Mouse (Mus musculus): ENCODE results near the gene Tbc1d17. TPM values are rescaled to one million over a fixed set of nuclear protein-coding genes. Genes with fewer than 3 reads are reported as not detected.
A peak's percentile ranks its signal among the peaks of the same experiment; 100 is the strongest.

Tbc1d17 gene
- total RNA-seq, 1 experiment from 2014 or later = 21.6 TPM

DNA sequence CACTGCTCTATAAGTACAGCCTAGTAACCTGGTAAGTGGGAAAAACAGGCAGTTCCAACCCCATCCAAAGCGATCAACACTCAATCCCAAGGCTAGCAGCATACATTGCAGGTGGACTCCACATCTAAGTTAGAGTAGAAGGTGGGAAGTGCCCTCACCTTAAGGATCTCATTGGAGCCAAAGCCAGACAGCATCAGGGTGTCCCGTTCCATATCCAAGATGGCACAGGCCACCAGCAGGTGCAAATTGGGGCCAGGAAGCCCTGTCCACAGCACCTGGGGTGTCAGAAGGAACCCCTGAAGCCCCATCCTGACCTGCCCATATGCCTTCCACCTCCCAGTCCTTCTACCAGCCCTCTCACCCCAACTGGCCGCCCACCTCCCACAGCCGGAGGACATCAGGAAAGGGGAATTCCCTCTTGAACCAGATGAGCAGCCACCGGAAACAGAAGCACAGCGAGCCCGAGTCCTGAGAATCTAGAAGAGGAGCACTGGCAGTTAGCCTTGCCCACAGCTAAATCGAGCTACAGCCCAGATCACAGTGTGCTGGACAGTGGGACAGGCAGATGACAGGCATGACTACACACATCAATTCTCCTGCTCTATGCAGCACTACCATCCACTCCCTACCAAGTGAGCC, 6.9 kb downstream of the Tbc1d17 start:
- ATAC-seq (replicated peaks in 1 of 2; ENCODE audit: insufficient read depth in 1 of 2, low FRiP score in 2 of 2, low TSS enrichment in 1 of 2, low read depth in 1 of 2, poor library complexity in 2 of 2, severe bottlenecking in 2 of 2) = no peak

DNA sequence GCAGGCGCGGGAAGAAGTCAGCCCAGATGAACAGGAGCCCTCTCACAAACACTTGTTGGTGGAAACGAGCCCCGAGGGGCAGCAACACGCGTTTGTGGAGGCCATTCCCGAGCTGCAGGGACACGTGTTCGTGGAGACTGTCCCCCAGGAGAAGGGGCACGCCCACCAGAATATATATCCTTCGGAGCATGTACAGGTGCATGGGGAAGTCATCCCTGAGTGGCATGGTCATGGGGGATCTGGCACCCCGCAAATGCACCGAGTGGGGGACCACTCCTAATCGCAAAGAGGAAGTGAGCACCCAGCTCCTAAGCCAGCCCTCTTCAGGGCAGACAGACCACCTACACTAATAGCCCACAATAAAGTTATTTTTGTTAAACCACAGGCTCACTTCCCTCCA, 8.5 kb downstream of the Tbc1d17 start:
- ATAC-seq (replicated peaks in 1 of 2; ENCODE audit: insufficient read depth in 1 of 2, low FRiP score in 2 of 2, low TSS enrichment in 1 of 2, low read depth in 1 of 2, poor library complexity in 2 of 2, severe bottlenecking in 2 of 2) = peak; percentile 8 to 18; a peak in 1 of 4 replicates

- ATAC-seq (replicated peaks in 1 of 2; ENCODE audit: insufficient read depth in 1 of 2, low FRiP score in 2 of 2, low TSS enrichment in 1 of 2, low read depth in 1 of 2, poor library complexity in 2 of 2, severe bottlenecking in 2 of 2) = peak; percentile 43 to 48
Observed at GRCm38 (mm10) chr7:44839491-44840191, 9.2 kb downstream of the Tbc1d17 start.

DNA sequence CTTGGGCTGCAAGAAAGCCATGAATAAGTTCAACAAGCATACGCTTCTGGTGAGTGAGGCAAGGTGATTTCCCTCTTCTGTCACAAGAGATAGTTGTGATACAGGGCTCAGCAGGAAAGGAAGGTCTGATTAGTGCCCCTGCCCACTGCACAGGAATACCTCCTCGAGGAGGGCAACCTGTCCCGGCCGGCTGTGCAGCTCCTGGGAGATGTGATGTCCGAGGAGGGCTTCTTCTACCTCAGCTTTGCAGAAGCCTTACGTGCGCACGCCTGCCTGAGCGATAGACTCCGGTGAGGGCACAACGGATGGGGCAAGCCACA, 9.7 kb downstream of the Tbc1d17 start:
- no peak for ATAC-seq (replicated peaks in 1 of 2; ENCODE audit: insufficient read depth in 1 of 2, low FRiP score in 2 of 2, low TSS enrichment in 1 of 2, low read depth in 1 of 2, poor library complexity in 2 of 2, severe bottlenecking in 2 of 2)

- ATAC-seq (replicated peaks in 1 of 2; ENCODE audit: insufficient read depth in 1 of 2, low FRiP score in 2 of 2, low TSS enrichment in 1 of 2, low read depth in 1 of 2, poor library complexity in 2 of 2, severe bottlenecking in 2 of 2) = no peak
Observed at GRCm38 (mm10) chr7:44838073-44838472, 10.8 kb downstream of the Tbc1d17 start.

GRCm38 (mm10) chr7:44836423-44837053, 12.3 kb downstream of the Tbc1d17 start:
- ATAC-seq (replicated peaks in 1 of 2; ENCODE audit: insufficient read depth in 1 of 2, low FRiP score in 2 of 2, low TSS enrichment in 1 of 2, low read depth in 1 of 2, poor library complexity in 2 of 2, severe bottlenecking in 2 of 2) = no peak

- ATAC-seq (replicated peaks in 1 of 2; ENCODE audit: insufficient read depth in 1 of 2, low FRiP score in 2 of 2, low TSS enrichment in 1 of 2, low read depth in 1 of 2, poor library complexity in 2 of 2, severe bottlenecking in 2 of 2) = no peak
Observed at GRCm38 (mm10) chr7:44836016-44836404, 12.9 kb downstream of the Tbc1d17 start.

DNA sequence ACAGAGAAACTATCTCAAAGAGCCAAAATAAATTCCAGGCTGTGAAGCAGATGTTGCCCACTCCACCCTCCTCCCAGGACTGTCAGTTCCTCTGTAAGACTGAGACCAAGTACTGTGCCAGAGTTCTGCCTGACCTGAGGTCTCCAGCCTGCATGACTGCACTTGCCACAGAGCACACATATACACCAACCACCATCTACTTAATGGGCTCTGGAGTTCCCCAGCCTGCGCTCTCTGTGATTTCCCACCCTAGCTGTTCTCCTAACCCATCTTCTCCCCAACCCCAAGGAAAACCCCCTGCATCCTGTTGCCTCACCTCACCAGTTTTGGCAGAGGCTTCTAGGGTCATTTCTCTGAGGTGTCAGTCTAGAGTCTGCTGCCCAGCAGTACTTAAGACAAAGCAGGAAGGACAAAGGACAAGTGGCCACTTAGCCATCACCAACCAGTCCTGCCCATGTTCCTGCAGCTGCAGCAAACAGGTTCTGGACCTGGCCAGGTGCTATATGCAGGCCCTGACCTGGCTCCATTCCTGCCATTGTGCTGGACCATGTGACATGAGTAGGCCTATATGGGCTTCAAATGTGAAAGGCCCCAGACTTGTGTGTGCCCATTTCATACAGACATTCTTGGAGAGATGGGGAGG, 13.4 kb downstream of the Tbc1d17 start:
- ATAC-seq (replicated peaks in 1 of 2; ENCODE audit: insufficient read depth in 1 of 2, low FRiP score in 2 of 2, low TSS enrichment in 1 of 2, low read depth in 1 of 2, poor library complexity in 2 of 2, severe bottlenecking in 2 of 2) = no peak

DNA sequence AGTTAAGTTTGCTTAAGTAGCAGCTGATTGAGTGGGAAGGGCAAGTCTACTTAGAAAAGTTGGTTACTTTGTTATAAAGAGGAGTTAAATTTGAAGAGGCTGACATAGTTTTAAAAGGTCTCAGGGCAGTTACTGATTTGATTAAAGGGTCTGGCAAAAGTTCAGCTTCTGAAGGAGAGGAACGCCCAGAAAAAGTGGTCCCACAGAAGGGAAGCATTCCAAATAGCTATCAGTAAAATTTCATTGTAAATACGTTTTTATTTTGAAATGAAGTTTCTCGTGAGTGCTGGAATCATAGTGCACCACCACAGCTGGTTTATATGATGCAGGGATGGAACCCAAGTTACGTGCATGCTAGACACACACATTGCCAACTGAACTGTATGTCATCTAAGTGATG, 16.1 kb downstream of the Tbc1d17 start:
- ATAC-seq (replicated peaks in 1 of 2; ENCODE audit: insufficient read depth in 1 of 2, low FRiP score in 2 of 2, low TSS enrichment in 1 of 2, low read depth in 1 of 2, poor library complexity in 2 of 2, severe bottlenecking in 2 of 2) = no peak

DNA sequence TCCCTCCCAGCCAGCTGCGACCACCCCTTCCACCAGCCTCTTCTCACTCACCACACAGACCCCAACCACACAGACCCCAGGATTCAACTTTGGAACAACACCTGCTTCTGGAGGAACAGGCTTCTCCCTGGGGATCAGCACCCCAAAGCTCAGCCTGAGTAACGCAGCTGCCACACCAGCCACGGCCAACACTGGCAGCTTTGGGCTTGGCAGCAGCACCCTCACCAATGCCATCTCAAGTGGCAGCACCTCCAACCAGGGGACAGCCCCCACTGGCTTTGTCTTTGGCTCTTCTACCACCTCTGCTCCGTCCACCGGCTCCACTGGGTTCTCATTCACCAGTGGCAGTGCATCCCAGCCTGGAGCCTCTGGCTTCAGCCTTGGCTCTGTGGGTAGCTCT, 20.2 kb downstream of the Tbc1d17 start:
- no peak for ATAC-seq (replicated peaks in 1 of 2; ENCODE audit: insufficient read depth in 1 of 2, low FRiP score in 2 of 2, low TSS enrichment in 1 of 2, low read depth in 1 of 2, poor library complexity in 2 of 2, severe bottlenecking in 2 of 2)

DNA sequence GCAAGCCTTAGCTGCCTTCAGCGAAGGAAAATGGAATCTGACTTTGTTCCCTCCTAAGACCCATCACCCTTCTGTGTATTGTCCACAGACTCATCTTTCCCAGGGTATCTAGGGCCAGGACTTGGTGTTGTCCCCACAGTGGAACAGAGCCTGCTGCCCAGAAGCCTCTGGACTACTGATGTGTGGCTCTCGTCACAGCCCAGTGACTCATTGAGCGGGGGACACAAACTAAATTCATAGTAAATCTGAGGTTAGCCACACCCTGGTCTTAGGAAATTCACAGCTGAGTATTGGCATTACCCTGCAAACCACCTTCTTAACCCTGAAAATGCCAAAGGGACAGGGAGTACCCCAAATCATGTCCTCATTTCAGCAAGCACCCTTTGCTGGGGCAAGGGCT, 22.1 kb downstream of the Tbc1d17 start:
- no peak for ATAC-seq (replicated peaks in 1 of 2; ENCODE audit: insufficient read depth in 1 of 2, low FRiP score in 2 of 2, low TSS enrichment in 1 of 2, low read depth in 1 of 2, poor library complexity in 2 of 2, severe bottlenecking in 2 of 2)

DNA sequence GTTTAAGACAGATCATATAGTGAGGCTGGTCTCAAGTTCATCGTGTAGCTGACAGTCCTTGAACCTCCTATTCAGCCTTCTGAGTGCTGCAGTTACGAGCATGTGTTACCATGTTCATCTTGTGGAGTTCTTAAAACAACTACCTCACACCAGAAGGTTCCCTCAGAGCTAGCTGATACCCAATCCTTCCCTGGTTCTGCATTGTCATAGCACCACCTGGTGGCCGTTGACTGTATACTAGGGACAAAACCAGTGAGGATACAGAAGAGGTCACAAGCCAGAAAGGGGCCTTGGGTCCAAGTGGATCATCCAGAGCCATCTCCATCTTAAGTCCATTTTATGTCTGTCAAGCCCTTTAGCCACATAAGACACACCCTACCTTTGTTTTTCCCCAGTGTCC, 24.0 kb downstream of the Tbc1d17 start:
- peak; percentile 66 to 84 for ATAC-seq (replicated peaks in 1 of 2; ENCODE audit: insufficient read depth in 1 of 2, low FRiP score in 2 of 2, low TSS enrichment in 1 of 2, low read depth in 1 of 2, poor library complexity in 2 of 2, severe bottlenecking in 2 of 2)

GRCm38 (mm10) chr7:44823409-44823808, 25.5 kb downstream of the Tbc1d17 start:
- ATAC-seq (replicated peaks in 1 of 2; ENCODE audit: insufficient read depth in 1 of 2, low FRiP score in 2 of 2, low TSS enrichment in 1 of 2, low read depth in 1 of 2, poor library complexity in 2 of 2, severe bottlenecking in 2 of 2) = no peak

DNA sequence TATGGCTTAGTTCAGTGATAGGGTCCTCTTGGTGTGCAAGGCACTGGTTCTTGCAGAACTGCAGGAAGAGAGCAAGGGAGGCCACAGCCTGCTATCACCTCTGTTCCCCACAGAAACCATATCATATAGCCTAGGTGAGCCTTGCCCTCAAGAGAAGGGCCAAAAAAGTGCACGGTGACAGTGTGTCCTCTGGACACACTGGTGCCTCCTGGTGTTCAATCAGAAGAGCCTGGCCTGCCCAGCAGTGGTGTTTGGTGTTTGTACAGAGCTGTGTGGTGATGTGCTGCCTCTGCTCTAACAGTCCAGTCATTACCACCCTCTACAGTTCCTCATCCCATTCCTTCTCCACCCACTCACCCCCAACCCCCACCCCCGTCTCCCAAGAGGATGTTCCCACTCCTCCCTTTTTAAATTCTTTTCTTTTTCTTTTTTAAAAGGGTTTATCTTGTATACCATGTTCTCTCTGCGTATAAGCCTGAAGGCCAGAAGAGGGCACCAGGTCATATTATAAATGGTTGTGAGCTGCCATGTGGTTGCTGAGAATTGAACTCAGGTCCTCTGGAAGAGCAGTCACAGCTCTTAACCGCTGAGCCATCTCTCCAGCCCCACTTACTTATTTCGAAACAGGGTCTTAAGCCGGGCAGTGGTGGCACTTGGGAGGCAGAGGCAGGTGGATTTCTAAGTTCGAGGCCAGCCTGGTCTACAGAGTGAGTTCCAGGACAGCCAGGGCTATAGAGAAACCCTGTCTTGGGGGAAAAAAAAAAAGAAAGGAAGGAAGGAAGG, 27.0 kb downstream of the Tbc1d17 start:
- ATAC-seq (replicated peaks in 1 of 2; ENCODE audit: insufficient read depth in 1 of 2, low FRiP score in 2 of 2, low TSS enrichment in 1 of 2, low read depth in 1 of 2, poor library complexity in 2 of 2, severe bottlenecking in 2 of 2) = 0 out of 4 replicates have a peak, but pooled peaks of 1 of the 2 experiments have one; percentile 31

- ATAC-seq (replicated peaks in 1 of 2; ENCODE audit: insufficient read depth in 1 of 2, low FRiP score in 2 of 2, low TSS enrichment in 1 of 2, low read depth in 1 of 2, poor library complexity in 2 of 2, severe bottlenecking in 2 of 2) = no peak
Observed at GRCm38 (mm10) chr7:44820525-44820924, 28.4 kb downstream of the Tbc1d17 start.

DNA sequence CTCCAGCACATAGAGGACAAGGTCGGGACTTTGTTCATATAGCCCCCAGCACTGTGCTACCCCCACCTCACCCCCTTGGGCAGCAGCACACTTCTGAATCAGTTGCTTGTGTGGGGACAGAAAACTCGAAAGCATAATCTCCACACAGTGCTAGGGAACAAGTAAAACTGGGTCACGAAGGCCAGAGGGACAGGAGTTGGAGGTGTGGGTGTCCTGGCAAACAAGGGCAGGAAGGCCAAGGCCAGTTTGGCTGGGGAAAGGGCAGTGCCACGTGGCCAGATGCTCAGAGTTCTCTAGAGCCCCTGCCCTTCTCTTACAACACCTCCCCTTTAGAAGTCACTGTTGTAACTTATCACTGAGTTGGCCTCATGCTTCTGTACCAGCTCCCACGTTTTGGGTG, 29.0 kb downstream of the Tbc1d17 start:
- ATAC-seq (replicated peaks in 1 of 2; ENCODE audit: insufficient read depth in 1 of 2, low FRiP score in 2 of 2, low TSS enrichment in 1 of 2, low read depth in 1 of 2, poor library complexity in 2 of 2, severe bottlenecking in 2 of 2) = no peak

GRCm38 (mm10) chr7:44819391-44819790, 29.5 kb downstream of the Tbc1d17 start:
- ATAC-seq (replicated peaks in 1 of 2; ENCODE audit: insufficient read depth in 1 of 2, low FRiP score in 2 of 2, low TSS enrichment in 1 of 2, low read depth in 1 of 2, poor library complexity in 2 of 2, severe bottlenecking in 2 of 2) = no peak

Data from hematopoietic stem cell, adult 5-6 weeks (primary cell).